Mouse (Mus musculus): ENCODE results near the gene Dbil5. TPM values are rescaled to one million over a fixed set of nuclear protein-coding genes. Genes with fewer than 3 reads are reported as not detected.

Dbil5 gene
- polyA plus RNA-seq, 1 experiment from 2014 or later: not detected

DNA sequence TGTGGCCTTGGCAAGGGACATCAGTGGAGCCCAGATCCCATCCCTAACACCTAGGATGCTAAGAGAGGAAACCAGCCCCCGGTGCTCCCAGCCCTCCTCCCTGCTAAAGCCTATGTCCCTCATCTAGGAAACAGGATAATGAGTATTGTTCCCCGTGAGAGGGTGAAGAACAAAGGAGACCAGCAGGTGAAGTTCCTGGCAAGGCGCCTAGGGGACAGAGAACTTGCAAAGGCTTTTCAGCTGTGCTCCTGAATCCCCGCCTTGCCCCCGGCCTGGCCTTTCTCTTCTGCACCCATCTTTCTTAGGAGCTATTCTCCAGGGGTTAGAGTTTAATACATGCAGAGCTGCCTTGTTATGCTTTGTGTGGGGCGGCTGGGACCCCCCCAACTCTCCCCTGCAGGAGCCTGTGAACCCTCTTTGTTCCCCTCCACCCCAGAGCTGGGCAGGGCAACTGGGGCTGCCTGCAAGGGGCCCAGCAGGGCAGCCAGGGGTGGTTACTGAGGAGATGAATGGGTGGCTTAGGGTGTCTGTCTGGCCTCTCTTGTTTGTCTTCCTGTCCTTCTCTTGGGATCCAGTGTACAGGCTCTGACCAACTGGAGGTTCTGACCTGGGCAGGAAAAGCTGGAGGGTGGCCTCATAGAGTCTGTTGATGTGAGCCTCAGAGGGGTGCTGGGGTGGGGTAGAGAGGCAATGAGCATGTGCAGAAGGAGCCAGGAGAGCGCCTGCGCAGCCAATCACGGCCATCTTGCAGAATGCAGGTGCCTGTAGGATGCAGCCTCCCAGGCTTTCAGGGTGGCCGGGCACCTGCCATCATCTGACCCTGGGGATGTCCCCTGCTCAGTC lies 43.0 kb downstream of the Dbil5 start:
- no peak overlapping the region for H3K4me3 ChIP-seq (ENCODE audit: low read depth, low read length)
- no peak overlapping the region for H3K4me2 ChIP-seq (ENCODE audit: low read depth)
- DNase-seq (ENCODE audit: low spot score): no peak
- H3K27me3 ChIP-seq (ENCODE audit: control insufficient read depth, insufficient read depth, low read length): no peaks in the 10 kb centered on the region
- ATAC-seq (ENCODE audit: insufficient read depth, low FRiP score, low TSS enrichment): no peak
- no peaks in the 10 kb centered on the region for H3K9me3 ChIP-seq (ENCODE audit: control insufficient read depth, low read length)
- 47% methylated on average over 10 of the region's 10 CpGs for WGBS
- peak overlapping the region; percentile 45 for H3K27ac ChIP-seq (ENCODE audit: low read depth, low read length)
- H3K4me1 ChIP-seq (ENCODE audit: control insufficient read depth, insufficient read depth, low read length): peaks cover 44% of the 10 kb centered on the region
- no peaks in the 10 kb centered on the region for H3K36me3 ChIP-seq (ENCODE audit: control insufficient read depth, insufficient read depth, low read length)
- no peak overlapping the region for H3K9ac ChIP-seq (ENCODE audit: low read length)

DNA sequence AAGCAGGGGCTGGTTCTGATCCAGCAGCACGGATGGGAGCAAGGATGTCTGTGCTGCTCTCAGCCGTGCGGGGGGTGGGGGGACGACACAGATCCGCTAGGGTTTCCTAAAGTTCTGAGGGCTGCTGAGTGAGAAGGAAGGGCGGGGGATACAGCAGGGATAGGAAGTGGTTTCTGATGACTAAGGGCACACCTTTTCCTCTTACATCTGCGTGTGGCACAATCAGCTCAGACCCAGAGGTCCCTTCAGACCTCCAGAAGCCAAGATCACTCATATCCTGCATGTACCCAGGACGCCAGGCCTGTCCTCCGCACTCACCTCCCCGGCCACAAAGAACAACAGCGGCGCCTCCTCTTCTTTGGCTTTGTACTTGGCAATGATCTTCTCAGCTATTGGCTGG lies 43.8 kb downstream of the Dbil5 start:
- 0 out of 2 replicates have a peak overlapping the region, but pooled peaks have one; percentile 45 for H3K27ac ChIP-seq (ENCODE audit: low read depth, low read length)
- WGBS: 79% methylated on average over 12 of the region's 12 CpGs
- no peak overlapping the region for H3K9ac ChIP-seq (ENCODE audit: low read length)
- H3K9me3 ChIP-seq (ENCODE audit: control insufficient read depth, low read length): no peaks in the 10 kb centered on the region
- no peak overlapping the region for H3K4me2 ChIP-seq (ENCODE audit: low read depth)
- no peak overlapping the region for H3K4me3 ChIP-seq (ENCODE audit: low read depth, low read length)
- H3K36me3 ChIP-seq (ENCODE audit: control insufficient read depth, insufficient read depth, low read length): no peaks in the 10 kb centered on the region
- peaks cover 42% of the 10 kb centered on the region for H3K4me1 ChIP-seq (ENCODE audit: control insufficient read depth, insufficient read depth, low read length)
- H3K27me3 ChIP-seq (ENCODE audit: control insufficient read depth, insufficient read depth, low read length): no peaks in the 10 kb centered on the region
- no peak for DNase-seq (ENCODE audit: low spot score)
- ATAC-seq (ENCODE audit: insufficient read depth, low FRiP score, low TSS enrichment): no peak

DNA sequence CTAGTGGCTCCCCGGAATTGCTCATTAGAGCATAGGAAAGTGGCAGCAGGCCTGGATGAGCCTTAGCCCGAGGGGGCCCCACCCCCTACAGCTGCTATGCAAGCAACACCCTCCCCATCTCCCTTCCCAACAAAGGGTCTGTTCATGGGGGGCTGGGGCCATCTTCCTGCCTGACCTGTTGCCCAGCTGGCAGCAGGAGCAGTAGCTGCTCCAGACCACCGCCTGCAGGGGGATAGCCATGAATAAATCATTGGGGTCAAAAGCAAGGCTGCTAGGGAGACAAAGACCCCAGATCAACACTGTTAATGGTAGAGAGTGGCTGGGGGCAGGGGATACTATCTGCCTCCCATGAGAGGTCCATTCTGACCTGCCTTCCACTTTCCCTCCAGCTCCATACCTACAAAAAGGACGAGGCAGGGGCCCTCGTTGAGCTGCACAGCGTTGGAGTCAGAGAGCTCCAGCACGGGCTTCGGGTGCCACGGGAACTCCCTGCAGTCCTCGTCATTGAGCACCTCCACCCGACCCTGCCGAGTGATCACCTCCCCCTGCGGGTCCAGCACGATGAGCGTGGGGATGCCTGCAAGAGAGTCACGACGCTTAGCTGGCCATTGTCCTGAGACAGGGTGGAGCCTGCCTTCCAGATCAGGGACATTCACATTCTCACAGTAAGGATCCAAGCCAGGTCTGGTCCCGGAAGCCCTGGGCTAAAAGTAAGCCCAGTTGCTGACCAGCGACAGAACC lies 45.4 kb downstream of the Dbil5 start:
- no peaks in the 10 kb centered on the region for H3K9me3 ChIP-seq (ENCODE audit: control insufficient read depth, low read length)
- peak; percentile 72 for DNase-seq (ENCODE audit: low spot score)
- H3K27ac ChIP-seq (ENCODE audit: low read depth, low read length): peak overlapping the region; percentile 79
- no peak overlapping the region for H3K4me3 ChIP-seq (ENCODE audit: low read depth, low read length)
- peak; percentile 61 for ATAC-seq (ENCODE audit: insufficient read depth, low FRiP score, low TSS enrichment)
- peak overlapping the region; percentile 19 for H3K4me2 ChIP-seq (ENCODE audit: low read depth)
- peaks cover 41% of the 10 kb centered on the region for H3K4me1 ChIP-seq (ENCODE audit: control insufficient read depth, insufficient read depth, low read length)
- H3K27me3 ChIP-seq (ENCODE audit: control insufficient read depth, insufficient read depth, low read length): no peaks in the 10 kb centered on the region
- peak overlapping the region; percentile 55 for H3K9ac ChIP-seq (ENCODE audit: low read length)
- WGBS: 7% methylated on average over 19 of the region's 19 CpGs
- H3K36me3 ChIP-seq (ENCODE audit: control insufficient read depth, insufficient read depth, low read length): no peaks in the 10 kb centered on the region

DNA sequence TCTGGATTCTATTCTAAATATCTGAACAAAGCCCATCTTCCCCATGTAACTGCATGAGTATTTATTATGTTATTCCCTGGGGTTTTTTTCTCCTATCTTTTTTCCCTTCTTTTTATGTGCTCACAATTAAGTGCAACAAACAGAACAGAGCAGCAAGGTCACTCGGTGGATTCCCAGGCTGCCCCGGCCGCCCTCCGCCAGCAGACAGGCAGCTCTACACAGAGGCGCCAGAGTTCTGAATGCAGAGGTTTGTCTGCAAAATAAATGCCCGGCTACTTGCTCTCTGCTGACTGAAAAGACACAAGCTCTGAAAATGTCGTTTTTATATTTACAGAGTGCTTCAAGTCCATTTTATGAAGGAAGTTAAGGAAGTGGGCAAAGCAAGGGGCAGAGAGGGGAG lies 50.1 kb downstream of the Dbil5 start:
- Histone ChIP-seq H3K27ac (ENCODE audit: low read depth, low read length) (peak overlapping the region; percentile 84; the same call in 1 of the 2 replicates), H3K4me3 (ENCODE audit: low read depth, low read length) (no peak overlapping the region)

DNA sequence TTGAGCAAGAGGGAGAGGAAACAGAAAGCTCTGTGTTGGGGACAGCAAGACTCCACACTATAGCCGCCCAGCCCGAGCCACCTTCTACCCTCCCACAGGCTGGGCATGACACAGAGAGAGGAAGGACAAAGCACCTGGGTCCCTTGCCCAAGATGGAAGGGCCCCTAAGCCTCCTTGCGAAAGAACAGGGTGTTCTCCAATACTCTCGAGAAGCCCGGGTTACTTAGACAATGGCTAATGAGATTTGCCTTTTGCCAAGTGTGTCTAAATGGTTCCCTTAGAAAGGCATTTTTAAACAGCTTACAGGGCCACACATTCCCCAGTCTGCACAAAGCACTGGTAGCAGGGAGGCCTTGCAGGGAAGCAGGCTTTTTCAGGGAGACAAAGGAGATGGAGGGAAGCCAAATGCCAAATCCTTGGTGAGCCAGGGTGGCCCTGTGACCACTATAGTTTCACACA lies 50.6 kb downstream of the Dbil5 start:
- 44% methylated on average over 5 of the region's 5 CpGs for WGBS
- H3K4me1 ChIP-seq (ENCODE audit: control insufficient read depth, insufficient read depth, low read length): peaks cover 24% of the 10 kb centered on the region
- H3K4me2 ChIP-seq (ENCODE audit: low read depth): no peak overlapping the region
- no peaks in the 10 kb centered on the region for H3K9me3 ChIP-seq (ENCODE audit: control insufficient read depth, low read length)
- ATAC-seq (ENCODE audit: insufficient read depth, low FRiP score, low TSS enrichment) (peak; percentile 45), DNase-seq (ENCODE audit: low spot score) (peak; percentile 49)
- peak overlapping the region; percentile 84 for H3K27ac ChIP-seq (ENCODE audit: low read depth, low read length)
- peaks cover 3% of the 10 kb centered on the region; the same call in 1 of the 2 replicates for H3K36me3 ChIP-seq (ENCODE audit: control insufficient read depth, insufficient read depth, low read length)
- H3K4me3 ChIP-seq (ENCODE audit: low read depth, low read length): no peak overlapping the region
- H3K9ac ChIP-seq (ENCODE audit: low read length): peak overlapping the region; percentile 2; the same call in 1 of the 2 replicates
- H3K27me3 ChIP-seq (ENCODE audit: control insufficient read depth, insufficient read depth, low read length): no peaks in the 10 kb centered on the region

More for the DNA sequence above, 50.1 kb downstream of the Dbil5 start:
- peaks cover 29% of the 10 kb centered on the region for H3K4me1 ChIP-seq (ENCODE audit: control insufficient read depth, insufficient read depth, low read length)
- WGBS: 44% methylated on average over 7 of the region's 7 CpGs
- H3K27me3 ChIP-seq (ENCODE audit: control insufficient read depth, insufficient read depth, low read length): no peaks in the 10 kb centered on the region
- no peak for ATAC-seq (ENCODE audit: insufficient read depth, low FRiP score, low TSS enrichment)
- peaks cover 3% of the 10 kb centered on the region; the same call in 1 of the 2 replicates for H3K36me3 ChIP-seq (ENCODE audit: control insufficient read depth, insufficient read depth, low read length)
- H3K9ac ChIP-seq (ENCODE audit: low read length): peak overlapping the region; percentile 2; the same call in 1 of the 2 replicates
- H3K4me2 ChIP-seq (ENCODE audit: low read depth): no peak overlapping the region
- DNase-seq (ENCODE audit: low spot score): no peak
- H3K9me3 ChIP-seq (ENCODE audit: control insufficient read depth, low read length): no peaks in the 10 kb centered on the region

Other genes with a start within 250 kb of the Dbil5 start
- not detected in 2 replicates for gene 1700016K19Rik, start 217.7 kb upstream of the Dbil5 start, polyA plus RNA-seq (2014; fragmentation: Nextera tagmentation; extraction: Ambion mirVana)
- gene Rflnb, start 189.8 kb upstream of the Dbil5 start, polyA plus RNA-seq (2014; fragmentation: Nextera tagmentation; extraction: Ambion mirVana): 22.9 and 24.3 TPM in 2 replicates
- gene Vps53, start 38.0 kb upstream of the Dbil5 start, polyA plus RNA-seq (2014; fragmentation: Nextera tagmentation; extraction: Ambion mirVana): 50.1 and 50.8 TPM in 2 replicates
- 37.2 and 40.1 TPM in 2 replicates for gene Fam57a, start 37.9 kb upstream of the Dbil5 start, polyA plus RNA-seq (2014; fragmentation: Nextera tagmentation; extraction: Ambion mirVana)
- gene Gemin4, start 56 bp downstream of the Dbil5 start, polyA plus RNA-seq (2014; fragmentation: Nextera tagmentation; extraction: Ambion mirVana): 37.9 and 43.6 TPM in 2 replicates
- gene Mrm3, start 26.1 kb downstream of the Dbil5 start, polyA plus RNA-seq (2014; fragmentation: Nextera tagmentation; extraction: Ambion mirVana): 18.6 and 18.8 TPM in 2 replicates
- 116 and 118 TPM in 2 replicates for gene Glod4, start 26.1 kb downstream of the Dbil5 start, polyA plus RNA-seq (2014; fragmentation: Nextera tagmentation; extraction: Ambion mirVana)
- gene Nxn, start 181.5 kb downstream of the Dbil5 start, polyA plus RNA-seq (2014; fragmentation: Nextera tagmentation; extraction: Ambion mirVana): 55.3 and 57.7 TPM in 2 replicates
- gene Timm22, start 189.3 kb downstream of the Dbil5 start, polyA plus RNA-seq (2014; fragmentation: Nextera tagmentation; extraction: Ambion mirVana): 124 and 136 TPM in 2 replicates